Mouse (Mus musculus) spleen, postnatal 10 days (tissue): ENCODE data around the gene Fam129a.

ENCODE experiments used
- DNase-seq, 2 experiments: peaks; one replicate each; pipeline ENCODE4 v3.0.0; 2021 to 2022; ENCODE audit warnings: low spot score in 2 of 2

Gene Fam129a

DNA sequence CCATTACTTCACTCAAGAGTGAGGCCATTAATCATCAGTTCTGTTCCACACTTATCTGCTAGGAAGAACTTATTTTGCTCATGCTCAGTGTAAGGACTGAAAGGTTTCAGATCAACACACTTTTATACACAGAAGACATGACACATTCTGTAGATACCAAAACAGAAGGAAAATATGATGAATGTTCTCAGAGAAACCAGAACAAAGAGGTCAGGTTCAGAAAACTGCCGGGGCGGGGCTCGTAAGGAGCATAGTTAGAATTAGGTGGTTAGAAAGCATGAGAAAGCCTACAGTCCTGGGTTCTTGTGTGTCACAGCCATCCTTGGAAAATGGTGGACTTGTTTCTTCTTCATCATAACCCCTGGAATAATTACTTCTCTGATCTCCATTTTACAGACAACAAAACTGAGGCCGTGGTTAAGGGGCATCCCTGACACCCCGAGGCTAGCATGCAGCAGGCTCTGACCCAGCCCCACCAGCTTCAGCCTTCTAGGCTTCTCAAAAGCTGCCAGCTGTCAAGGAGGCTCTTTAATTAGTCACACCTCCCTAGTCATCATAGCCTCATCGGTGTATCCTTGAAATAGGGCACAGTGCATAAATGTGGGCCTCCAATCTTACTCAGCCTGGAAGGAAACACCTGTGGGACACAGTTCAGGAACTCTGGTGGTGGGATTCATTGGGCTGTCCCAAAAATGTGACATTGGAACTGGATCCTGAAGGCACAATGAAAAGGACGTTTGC, 127.1 kb downstream of the Fam129a start:
- DNase-seq, result no peak

DNA sequence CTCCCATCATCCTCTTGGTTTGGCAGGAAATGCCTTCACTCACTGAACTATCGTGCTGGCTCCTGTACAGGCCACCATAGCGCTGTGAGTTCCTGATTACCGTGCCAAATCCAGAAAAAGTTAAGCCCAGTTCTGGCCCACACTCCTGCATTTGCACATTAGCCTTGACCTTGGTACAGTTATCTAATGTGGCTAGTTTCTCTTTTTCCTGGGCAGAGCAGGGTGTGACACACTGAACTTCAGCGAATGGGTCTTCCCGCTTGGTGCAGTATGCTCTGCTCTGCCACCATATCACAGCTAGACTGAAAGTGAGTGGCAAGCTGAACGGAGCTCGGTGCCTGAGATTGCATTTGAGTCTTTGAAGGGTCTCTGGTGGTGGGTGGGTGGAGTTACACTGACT, 128.4 kb downstream of the Fam129a start:
- DNase-seq, result no peak

DNA sequence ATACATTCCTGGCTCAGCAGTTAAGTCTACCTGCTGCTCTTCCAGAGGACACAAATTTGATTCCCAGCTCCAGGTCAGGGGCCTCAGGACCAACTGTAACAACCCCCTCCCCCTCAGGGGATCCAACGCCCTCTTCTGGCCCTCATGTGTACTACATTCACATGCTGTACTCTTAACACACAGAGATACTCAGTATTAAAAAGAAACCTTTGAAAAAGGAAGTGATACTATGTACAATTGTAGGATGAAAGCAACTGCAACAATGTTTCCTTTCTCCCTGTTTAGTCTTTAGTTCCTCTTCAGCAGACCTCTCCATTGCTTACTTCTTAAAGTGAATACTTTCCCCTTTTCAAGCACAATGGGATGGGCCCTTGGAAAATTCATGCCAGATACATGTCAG, 131.8 kb downstream of the Fam129a start:
- DNase-seq, result no peak

DNA sequence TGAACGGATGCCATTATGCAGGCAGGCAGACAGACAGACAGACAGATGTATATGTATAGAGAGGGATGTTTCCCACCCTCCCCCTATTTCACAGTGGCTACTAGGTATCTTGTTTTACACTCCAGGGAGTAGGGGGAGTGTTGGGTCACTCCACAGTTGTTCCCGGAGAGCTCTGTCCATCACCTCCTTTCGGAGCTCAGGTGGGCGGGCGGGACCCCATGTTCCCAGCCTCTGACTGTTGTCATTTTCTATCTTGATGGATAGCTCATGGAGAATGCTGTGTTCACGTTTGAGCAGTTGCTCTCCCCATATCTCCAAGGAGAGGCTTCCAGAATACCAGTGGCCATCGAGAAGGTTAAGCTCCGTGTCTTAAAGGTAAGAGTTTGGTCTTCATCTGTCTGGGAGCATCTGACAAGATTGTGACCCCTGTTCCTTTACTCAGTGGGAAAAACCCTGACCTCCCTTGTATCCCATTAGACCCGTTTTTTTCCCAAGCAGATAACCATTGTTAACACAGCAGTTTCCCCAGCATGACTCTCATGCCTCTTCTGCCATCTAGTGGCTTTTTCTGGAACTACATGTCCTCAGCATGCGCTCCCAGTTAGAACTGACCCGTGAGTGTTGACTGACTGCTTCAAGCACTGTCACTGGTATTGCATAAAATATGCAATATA, 134.9 kb downstream of the Fam129a start:
- peak; percentile 66 to 79 for DNase-seq

DNA sequence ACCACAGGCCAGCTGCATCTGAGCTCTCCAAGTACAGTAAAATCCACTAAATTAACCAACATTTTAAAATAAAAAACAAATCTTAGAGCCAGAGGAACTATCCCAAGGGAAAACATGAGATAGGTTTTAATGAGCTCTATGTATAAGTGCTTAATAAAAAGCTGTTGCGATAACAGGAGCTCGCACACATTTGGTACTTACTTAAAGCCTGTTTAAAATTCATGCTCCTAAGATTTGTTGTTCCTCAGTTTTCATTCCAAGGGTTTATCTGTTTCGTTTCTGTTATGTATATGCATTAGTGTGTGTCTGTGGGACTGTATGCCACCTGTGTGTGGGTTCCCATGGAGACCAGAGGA, 135.4 kb downstream of the Fam129a start:
- DNase-seq, result no peak

DNA sequence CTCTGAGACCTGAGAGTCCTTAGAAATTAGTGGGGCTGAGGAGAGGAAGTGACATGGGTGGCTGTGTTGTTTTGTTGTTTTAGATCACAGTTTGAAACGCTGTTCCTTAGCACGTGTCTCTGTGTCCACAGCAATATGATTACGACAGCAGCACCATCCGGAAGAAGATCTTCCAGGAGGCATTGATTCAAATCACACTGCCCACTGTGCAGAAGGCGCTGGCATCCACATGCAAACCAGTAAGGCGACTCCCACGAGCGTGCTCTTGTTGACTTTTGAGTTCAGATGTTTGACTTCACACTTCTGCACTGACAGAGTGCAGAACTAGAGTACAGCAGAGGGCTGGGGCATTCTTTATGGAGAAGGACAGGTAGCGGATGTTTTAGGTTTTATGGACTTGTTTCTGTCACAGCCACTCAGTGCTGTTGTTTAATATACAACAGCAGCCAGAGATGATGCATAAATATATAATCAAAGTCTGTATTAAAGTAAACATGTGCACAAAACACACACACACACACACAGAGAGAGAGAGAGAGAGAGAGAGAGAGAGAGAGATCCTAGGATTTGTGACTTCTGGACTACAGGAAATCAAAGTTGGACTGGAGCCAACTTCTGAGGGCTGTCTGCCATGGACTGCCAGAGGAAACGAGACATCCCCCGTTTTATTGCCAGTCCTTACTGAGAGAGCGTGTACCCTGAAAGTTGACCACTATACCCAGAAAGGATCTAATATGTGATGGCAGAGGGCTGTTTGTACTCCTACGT, 138.2 kb downstream of the Fam129a start:
- DNase-seq, result no peak

DNA sequence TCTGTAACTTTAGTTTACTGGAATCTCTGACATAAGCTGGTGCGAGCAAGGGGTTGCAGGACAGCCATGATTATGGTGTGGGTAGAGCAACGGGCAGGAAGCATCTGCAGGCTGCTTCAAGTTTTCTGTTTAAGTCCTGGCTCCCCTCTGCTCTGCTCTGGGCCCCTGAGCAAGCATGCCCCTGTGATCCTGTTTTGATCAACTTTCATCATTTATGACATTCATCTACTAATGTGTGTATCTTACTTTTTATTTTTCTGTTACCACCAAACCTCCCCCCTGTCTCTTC, 138.7 kb downstream of the Fam129a start:
- DNase-seq, result no peak

DNA sequence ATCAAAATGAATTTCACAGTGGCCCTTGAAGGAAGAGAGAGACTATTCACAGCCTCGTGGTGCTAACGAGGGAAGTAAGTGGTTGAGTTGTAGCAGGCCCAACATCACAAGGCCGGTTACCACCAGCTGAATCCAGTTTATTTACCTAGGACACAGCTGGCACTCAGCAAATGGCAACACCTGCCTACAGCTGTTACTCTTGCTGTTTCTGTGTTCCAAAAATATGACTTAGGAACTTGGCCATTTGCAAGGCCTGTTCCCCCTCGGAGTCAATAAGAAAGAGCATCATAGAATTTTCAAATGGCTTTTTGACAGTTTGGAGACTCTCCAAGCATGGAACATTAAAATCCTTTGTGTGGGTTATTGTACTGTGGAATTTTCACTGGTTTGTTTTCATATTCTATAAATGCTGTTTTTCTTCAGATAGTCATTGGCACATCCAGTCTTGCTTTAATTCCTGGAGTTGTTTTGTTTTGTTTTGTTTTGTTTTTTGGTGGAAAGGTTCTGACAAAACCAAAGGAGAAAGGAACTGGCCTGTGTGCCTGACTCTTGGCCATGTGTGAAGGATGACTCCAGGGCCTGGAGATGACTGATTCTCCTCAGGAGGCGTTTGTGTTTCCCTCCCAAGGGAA, 139.6 kb downstream of the Fam129a start:
- DNase-seq, result no peak

DNA sequence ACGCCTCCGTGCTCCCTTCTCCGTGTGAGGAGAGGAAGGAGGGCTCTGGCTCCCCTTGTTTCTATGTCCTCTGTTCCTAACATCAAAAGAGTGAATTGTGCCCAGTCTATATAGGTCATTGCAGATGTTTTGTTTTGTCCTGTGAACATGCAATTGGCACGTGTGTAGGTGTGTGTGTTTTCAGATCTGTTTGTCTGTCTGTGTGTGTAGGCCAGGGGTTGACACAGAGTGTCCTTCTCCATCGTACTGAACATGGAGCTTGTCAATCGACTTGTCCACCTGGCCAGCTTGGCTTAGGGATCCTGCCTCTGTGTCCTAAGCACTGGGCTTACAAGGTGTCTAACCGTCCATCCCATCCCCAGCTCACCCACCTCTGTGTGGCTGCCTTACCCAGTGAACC, 140.1 kb downstream of the Fam129a start:
- DNase-seq, result no peak

DNA sequence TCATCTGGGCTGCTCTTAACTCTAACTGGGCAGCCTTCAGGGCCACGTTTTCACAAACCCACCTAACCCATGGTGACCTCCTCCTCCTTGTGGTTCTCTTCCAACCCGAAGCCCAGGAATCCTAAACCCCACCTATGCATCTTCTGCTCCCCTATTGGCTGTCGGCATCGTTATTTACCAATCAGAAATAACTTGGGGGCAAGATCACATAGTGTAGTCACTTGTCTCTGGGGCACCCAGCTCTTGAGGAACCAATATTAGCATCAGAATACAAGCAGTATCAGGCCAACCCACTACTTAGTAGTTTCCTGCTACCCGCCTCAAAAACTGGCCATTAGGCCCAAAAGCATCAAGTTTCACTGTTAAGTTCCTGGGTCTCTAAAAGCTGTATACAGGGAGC, 141.7 kb downstream of the Fam129a start:
- DNase-seq, result no peak

DNA sequence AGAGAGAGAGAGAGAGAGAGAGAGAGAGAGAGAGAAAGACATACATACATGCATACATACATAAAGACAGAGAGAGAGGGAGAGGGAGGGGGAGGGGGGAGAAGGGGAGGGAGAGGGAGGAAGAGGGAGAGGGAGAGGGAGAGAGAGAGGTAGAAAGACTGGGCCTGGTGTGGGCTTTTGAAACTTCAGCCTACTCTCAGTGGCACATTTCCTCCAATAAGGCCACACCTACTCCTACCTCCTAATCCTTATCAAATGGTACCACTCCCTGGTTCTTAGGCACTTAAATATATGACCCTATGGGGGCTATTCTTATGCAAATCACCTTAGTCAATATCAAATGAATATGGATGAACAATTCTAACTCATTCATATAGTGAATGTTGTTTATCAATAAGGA, 142.6 kb downstream of the Fam129a start:
- no peak for DNase-seq

DNA sequence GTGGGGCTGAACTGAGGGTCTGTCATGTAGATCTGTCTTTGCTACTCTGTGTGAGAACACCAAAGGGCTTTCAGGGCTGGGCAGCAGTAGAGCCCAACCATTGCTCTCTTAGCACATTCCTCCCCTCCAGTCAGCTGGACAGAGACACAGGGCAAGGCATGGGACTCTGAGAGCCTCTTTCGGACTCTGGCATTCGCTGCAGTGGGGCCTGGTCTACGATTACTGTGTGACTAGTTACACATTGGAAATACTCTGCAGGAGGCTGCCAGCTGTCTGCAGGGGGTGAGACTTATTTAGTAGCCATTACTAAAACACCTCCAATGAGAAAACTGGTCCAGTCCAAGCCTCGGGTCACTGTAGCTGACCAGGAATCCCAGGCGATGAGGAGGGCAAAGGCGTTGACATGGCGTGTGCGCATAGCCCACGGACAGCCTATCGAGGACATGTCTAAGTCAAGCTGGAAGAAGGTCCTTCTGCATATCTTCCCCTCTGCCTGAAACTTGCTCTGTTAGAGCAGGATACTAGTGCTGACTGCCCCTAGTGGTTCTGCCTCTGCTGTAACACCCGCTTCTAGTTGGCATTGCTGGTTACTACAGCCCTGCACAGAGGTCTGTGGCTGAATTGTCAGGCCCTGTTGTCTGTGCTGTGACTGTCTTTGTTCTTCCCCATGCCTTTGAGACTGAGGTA, 145.2 kb downstream of the Fam129a start:
- DNase-seq, result peak in 1 of 2 experiments; percentile 38

DNA sequence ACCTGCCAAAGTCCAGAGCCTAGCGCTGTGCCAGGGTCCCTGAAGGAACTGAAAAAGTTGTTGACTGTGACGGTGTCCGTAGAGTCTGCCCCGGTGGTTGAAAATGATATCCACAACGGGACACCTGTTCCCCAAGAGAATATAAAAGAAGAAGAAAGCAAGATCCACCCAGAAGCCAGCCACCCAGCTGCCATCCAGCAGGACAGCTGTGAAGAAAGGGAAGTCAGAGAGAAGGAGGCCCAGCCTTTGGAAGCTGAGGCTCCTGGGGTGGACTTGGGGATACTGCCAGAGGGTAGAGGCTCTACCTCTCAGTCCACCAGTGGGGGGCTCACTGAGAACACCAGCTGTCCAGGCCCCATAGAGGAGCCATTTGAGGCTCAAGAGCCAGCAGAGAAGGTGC, 146.6 kb downstream of the Fam129a start:
- DNase-seq, result peak in 1 of 2 experiments; percentile 41

DNA sequence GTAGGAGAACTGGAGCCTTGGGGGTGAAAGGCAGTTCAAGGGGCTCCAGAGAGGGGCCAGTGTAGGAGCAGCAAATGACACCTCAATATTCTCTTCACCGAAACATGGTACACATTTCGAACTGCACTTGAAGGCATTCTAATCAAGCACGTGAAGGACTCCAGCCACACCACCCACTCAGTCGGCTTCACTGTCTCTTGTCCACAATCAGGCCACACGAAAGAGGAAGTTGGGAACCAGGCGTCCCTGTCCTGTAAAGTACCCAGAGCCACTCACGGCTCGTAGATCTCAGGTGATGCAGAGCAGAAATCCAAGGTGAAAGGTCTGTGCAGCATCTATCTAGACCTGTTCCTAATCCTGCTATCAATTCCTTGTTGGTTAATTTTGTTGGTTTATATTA, 147.6 kb downstream of the Fam129a start:
- DNase-seq, result no peak

DNA sequence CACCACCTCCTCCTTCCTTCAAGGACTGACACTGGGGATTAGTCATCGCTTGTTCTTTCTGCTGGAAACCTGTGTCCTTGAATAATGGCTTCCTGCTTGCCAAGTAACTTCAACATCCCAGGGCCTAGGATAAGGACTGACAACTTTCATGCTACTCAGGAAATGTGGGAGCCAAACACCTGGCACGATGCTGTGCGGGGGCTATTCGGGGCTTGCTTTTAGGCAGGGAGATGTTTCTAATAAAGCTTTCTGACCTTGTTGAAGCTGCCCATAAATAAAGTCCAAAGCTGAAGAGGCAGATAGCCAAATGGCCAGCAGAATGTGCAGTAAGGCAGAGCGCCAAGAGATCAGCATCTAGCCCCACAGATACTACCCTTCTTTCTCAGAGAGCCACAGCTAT, 148.9 kb downstream of the Fam129a start:
- DNase-seq, result no peak

DNA sequence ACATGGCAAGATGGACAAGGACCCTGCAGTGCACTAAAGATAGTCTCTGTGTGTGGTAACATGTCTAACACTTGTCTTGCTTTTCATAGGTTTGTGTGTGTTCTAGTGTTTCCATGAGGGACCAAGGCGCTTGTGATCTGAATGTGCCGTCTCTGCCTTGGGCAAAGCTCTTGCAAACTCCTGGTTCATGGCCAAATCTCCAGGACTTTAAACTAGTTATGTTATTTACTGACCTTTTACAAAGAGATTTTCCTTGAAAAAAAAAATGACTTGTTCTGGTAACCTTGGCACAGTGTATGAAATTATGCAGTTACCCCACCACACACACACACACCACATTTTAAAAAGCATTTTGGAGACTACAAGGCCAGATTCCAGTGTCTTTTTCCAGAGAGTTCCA, 149.6 kb downstream of the Fam129a start:
- no peak for DNase-seq

DNA sequence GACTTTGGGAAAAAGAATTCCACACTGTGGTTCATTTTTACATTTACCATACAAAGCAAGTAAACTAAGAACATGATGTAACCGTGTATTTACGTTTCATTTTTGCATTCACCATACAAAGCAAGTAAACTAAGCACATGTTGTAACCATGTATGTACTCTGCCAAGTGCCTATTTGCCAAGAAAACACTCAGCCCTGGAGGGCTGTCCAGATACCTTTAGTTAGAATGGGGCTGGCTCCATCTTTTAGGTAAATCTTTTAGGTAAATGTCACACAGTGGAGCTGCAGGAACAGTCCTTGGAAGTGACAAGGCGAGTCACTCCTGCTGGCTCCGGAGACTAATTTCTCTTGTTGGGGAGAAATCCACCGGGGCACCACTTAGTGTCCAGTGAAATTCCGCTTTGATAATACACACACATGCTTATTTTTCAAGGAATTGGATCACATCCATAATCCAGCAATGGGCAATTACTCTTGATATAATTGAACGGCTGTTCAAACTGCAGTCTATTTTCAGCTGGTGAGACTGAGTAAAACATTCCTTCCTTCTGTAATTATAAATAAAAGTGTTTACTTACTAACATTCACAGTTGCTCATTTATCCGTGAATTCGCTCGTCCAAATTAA, 150.5 kb downstream of the Fam129a start:
- DNase-seq, result no peak

DNA sequence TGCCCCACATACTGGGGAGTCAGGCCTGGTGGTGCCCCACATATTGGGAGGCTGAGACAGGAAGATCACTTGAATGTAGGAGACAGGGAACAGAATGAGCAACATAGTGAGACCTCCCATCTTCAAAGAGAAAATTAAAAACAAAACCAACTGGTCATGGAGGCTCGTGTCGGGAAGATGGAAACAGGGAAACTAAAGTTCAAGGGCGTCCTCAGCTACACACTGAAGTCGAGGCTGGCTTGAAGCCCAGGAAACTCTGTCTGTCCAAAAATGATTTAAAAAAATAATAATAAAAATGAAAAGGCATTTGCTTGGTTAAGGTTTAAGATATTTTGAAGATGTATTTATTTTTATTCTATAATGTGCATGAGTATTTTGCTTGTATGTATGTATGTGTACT, 152.8 kb downstream of the Fam129a start:
- DNase-seq, result no peak

DNA sequence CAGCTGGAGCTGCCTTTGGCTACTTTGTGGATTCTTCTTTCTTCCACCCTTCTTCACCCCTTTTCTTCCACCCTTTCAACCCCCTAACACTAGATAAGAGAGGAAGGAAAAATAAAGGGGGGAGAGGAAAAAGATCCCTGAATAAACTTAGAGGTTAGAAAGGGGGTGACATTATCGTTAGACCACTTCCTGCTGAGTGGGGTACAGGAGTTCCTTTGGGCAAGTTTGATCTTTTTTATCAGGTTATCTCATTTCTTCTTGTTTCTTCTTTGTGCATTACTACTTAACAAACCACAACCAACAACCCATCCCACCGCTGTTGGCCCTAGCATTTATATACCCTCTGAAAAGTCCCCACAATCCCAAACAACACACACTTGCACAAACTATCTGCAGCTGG, 154.6 kb downstream of the Fam129a start:
- no peak for DNase-seq

DNA sequence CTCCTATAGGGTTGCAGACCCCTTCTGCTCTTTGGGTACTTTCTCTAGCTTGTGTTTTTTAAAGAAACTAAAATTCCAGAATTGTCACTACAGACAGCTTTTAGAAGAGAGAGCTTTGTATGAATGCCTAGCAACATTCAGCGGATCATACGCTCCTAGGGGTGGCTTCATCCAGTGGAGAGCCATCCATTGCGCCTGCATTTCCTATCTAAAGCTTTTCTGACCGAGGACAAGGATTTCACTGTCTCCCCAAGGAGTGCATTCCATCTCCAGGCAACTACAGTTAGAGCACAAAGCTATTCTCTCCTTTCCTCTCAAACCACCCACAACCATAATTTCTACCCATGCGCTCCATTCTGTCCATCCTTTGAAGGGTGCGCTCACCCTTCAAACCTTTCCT, 155.4 kb downstream of the Fam129a start:
- no peak for DNase-seq

DNA sequence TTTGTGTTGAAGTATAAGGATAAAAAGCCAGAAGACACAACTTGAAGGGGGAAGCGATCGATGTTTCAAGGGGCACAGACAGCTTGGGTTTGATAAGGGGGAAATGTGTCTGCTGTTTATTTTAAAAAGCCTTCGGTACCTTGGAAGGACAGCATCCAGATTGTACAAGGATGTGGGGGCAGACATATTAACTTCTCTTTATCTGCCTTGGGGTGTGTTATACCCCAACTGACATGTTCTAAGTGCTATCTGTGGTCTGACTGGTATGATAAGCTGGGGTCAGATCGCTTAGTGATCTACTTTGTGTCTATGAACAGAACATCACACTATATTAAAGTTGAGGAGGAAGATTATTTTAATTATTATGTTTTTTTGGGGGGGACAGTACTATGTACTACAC, 157.2 kb downstream of the Fam129a start:
- DNase-seq, result no peak

DNA sequence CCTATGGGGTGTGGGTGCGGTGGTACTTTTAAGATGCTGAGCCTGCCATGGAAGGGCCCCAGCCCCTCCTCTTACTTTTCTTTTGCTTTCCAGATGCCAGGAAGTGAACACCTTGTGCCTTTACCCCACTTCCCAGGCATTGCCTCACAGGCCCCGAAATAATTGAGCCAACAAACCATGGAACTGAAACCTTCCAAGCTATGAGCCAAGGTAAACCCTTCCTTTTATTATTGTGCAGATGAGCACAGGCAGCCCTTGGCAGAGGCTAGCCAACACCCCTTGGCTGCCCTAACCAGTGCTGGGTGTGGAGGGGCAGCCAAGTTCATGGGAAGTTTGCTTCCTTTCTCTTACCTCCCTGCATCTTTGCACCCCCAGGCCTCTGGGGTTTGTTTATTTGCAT, 166.2 kb downstream of the Fam129a start:
- DNase-seq, result no peak
